In genomic region chr2:103881026-103881763, GRCm38 (mm10) we compare ENCODE assay signal across 8 mouse cellular contexts.
DNase-seq lines count a peak whose midpoint lies in the region; ATAC-seq and TF ChIP-seq lines count a peak whose summit lies in the region.

No protein-coding gene starts in this region.

- no peak overlapping the region for H3K27ac ChIP-seq in liver, postnatal 0 days (ENCODE audit: low read depth)
- peak overlapping the region; percentile 62 for H3K27ac ChIP-seq in hindbrain, embryonic 10.5 days
- peak overlapping the region; percentile 75 for H3K27ac ChIP-seq in liver, embryonic 13.5 days

- H3K9ac ChIP-seq in liver, postnatal 0 days (replicated peaks), result no peak overlapping the region
- H3K9ac ChIP-seq in liver, embryonic 13.5 days, result peak overlapping the region; percentile 49

- no peak overlapping the region for H3K4me3 ChIP-seq in liver, postnatal 0 days (ENCODE audit: low read depth, low read length)
- H3K4me3 ChIP-seq in hindbrain, embryonic 10.5 days, result no peak overlapping the region
- no peak overlapping the region for H3K4me3 ChIP-seq in liver, embryonic 13.5 days (replicated peaks)

- ATAC-seq in liver, postnatal 0 days, result no peak
- peak; percentile 83 for ATAC-seq in liver, embryonic 13.5 days (ENCODE audit: low read depth)

- H3K4me2 ChIP-seq in liver, postnatal 0 days (ENCODE audit: low read depth, low read length), result no peak overlapping the region
- H3K4me2 ChIP-seq in liver, embryonic 13.5 days, result peak overlapping the region; percentile 30

- H3K36me3 ChIP-seq in liver, postnatal 0 days (replicated peaks; ENCODE audit: insufficient read depth, low read length), result no peaks in the 10 kb centered on the region
- H3K36me3 ChIP-seq in hindbrain, embryonic 10.5 days, result no peaks in the 10 kb centered on the region
- H3K36me3 ChIP-seq in liver, embryonic 13.5 days, result no peaks in the 10 kb centered on the region

- WGBS in liver, postnatal 0 days (ENCODE audit: insufficient replicate concordance), result 19% methylated on average over 10 of the region's 10 CpGs
- 32% methylated on average over 10 of the region's 10 CpGs for WGBS in hindbrain, embryonic 10.5 days
- WGBS in liver, embryonic 13.5 days (ENCODE audit: insufficient replicate concordance), result 19% methylated on average over 10 of the region's 10 CpGs

- H3K9me3 ChIP-seq in liver, postnatal 0 days (ENCODE audit: low read length), result no peaks in the 10 kb centered on the region
- no peaks in the 10 kb centered on the region for H3K9me3 ChIP-seq in hindbrain, embryonic 10.5 days
- no peaks in the 10 kb centered on the region for H3K9me3 ChIP-seq in liver, embryonic 13.5 days (replicated peaks)

- TF ChIP-seq CTCF in liver, postnatal 0 days (IDR thresholded peaks at IDR 0.05; ENCODE audit: low read depth), result no peak

- no peak for TF ChIP-seq EP300 in liver, postnatal 0 days (IDR thresholded peaks at IDR 0.05; ENCODE audit: low read depth)

- 0 out of 2 replicates have a peak, but pooled peaks cover 6% of the 10 kb centered on the region for H3K4me1 ChIP-seq in liver, postnatal 0 days (ENCODE audit: insufficient read depth)
- H3K4me1 ChIP-seq in hindbrain, embryonic 10.5 days (replicated peaks), result peaks cover 13% of the 10 kb centered on the region
- H3K4me1 ChIP-seq in liver, embryonic 13.5 days (replicated peaks), result peaks cover 62% of the 10 kb centered on the region

- DNase-seq in liver, result peak; percentile 77
- no peak for DNase-seq in liver, postnatal 0 days
- no peak for DNase-seq in hindbrain, embryonic 10.5 days (ENCODE audit: low spot score)
- DNase-seq in liver, embryonic 13.5 days, result peak; percentile 33
- DNase-seq in right cerebral cortex, postnatal 10 days (ENCODE audit: low spot score in 2 of 2), result peak; percentile 54 to 63
- no peak for DNase-seq in gastrocnemius, postnatal 4 days (ENCODE audit: low spot score in 2 of 2)
- DNase-seq in cerebellum, adult 8-10 months, result no peak
- no peak for DNase-seq in cerebellum, adult 11-12 months

- no peaks in the 10 kb centered on the region for H3K27me3 ChIP-seq in liver, postnatal 0 days (ENCODE audit: insufficient read depth, low read length)
- H3K27me3 ChIP-seq in hindbrain, embryonic 10.5 days (ENCODE audit: insufficient read depth, poor library complexity, severe bottlenecking), result peaks cover 4% of the 10 kb centered on the region; the same call in 1 of the 2 replicates
- H3K27me3 ChIP-seq in liver, embryonic 13.5 days, result no peaks in the 10 kb centered on the region

Comparison
In these comparisons a context has a peak if more than half of its experiments do, and no peak if none do; other contexts are left out.
1. DNase-seq: peak in liver (single experiment), liver, embryonic 13.5 days (single experiment) and right cerebral cortex, postnatal 10 days (2 of 2); none in liver, postnatal 0 days (single experiment), hindbrain, embryonic 10.5 days (single experiment), gastrocnemius, postnatal 4 days (0 of 2), cerebellum, adult 8-10 months (single experiment) and cerebellum, adult 11-12 months (single experiment).